Mouse (Mus musculus) megakaryocyte, embryonic 14.5 days (primary cell): ENCODE results near the gene Commd3. TPM values are rescaled to one million over a fixed set of nuclear protein-coding genes. Genes with fewer than 3 reads are reported as not detected.

Experiments used
- H3K27me3 ChIP-seq: replicated peaks from 2 replicates; pipeline ENCODE3; 2012; ENCODE audit warnings: inconsistent platforms
- H3K36me3 ChIP-seq: replicated peaks from 2 replicates; pipeline ENCODE3; 2012; ENCODE audit warnings: low read length, inconsistent platforms, mixed read lengths
- H3K4me1 ChIP-seq: 2 replicates; pipeline ENCODE4 v1.6.1; 2012; ENCODE audit warnings: inconsistent platforms
- H3K4me3 ChIP-seq: replicated peaks from 2 replicates; pipeline ENCODE3; 2012; ENCODE audit warnings: moderate library complexity, mild to moderate bottlenecking, inconsistent platforms
- H3K9me3 ChIP-seq: 2 replicates; pipeline ENCODE4 v1.6.1; 2012; ENCODE audit warnings: inconsistent platforms
- FLI1 ChIP-seq: IDR thresholded peaks from 2 replicates; pipeline ENCODE4 v1.6.1; 2012; ENCODE audit warnings: low read length, inconsistent platforms, mixed read lengths
- GATA1 ChIP-seq: IDR thresholded peaks from 3 replicates; pipeline ENCODE4 v1.6.1; 2012; ENCODE audit warnings: mixed read lengths, low read length, inconsistent platforms, borderline replicate concordance
- polyA plus RNA-seq: library from polyadenylated mRNA; stranded (reverse); fragments of >175 nt; gene quantifications from 2 replicates; pipeline ENCODE4 v1.2.3, GENCODE M21; 2012; ENCODE audit warnings: low replicate concordance; ENCODE audit not compliant: insufficient read depth

Gene Commd3
- polyA plus RNA-seq, 1 experiment: 223 TPM

- no peaks in the 10 kb centered on the region for H3K36me3 ChIP-seq
- H3K4me1 ChIP-seq: no peaks in the 10 kb centered on the region
- no peak overlapping the region for H3K4me3 ChIP-seq
- 0 out of 2 replicates have a peak, but pooled peaks cover 4% of the 10 kb centered on the region for H3K9me3 ChIP-seq
- TF ChIP-seq FLI1: no peak
- no peak for TF ChIP-seq GATA1
- H3K27me3 ChIP-seq: peaks cover 17% of the 10 kb centered on the region
Measured at GRCm38 (mm10) chr2:18710356-18710755, 38.2 kb downstream of the Commd3 start.

GRCm38 (mm10) chr2:18713071-18713470 lies 40.9 kb downstream of the Commd3 start:
- Histone ChIP-seq H3K4me1 (no peaks in the 10 kb centered on the region), H3K9me3 (no peaks in the 10 kb centered on the region), H3K36me3 (no peaks in the 10 kb centered on the region), H3K4me3 (no peak overlapping the region), H3K27me3 (peaks cover 15% of the 10 kb centered on the region)
- TF ChIP-seq GATA1 (no peak), FLI1 (no peak)

- Histone ChIP-seq H3K9me3 (no peaks in the 10 kb centered on the region), H3K4me3 (no peak overlapping the region), H3K36me3 (no peaks in the 10 kb centered on the region), H3K27me3 (peaks cover 15% of the 10 kb centered on the region), H3K4me1 (no peaks in the 10 kb centered on the region)
- no peak for TF ChIP-seq GATA1
- TF ChIP-seq FLI1: no peak
Measured at GRCm38 (mm10) chr2:18714337-18714736, 42.2 kb downstream of the Commd3 start.

- TF ChIP-seq FLI1: no peak
- TF ChIP-seq GATA1: no peak
- peaks cover 5% of the 10 kb centered on the region for H3K27me3 ChIP-seq
- H3K9me3 ChIP-seq: no peaks in the 10 kb centered on the region
- H3K36me3 ChIP-seq: no peaks in the 10 kb centered on the region
- no peaks in the 10 kb centered on the region for H3K4me1 ChIP-seq
- no peak overlapping the region for H3K4me3 ChIP-seq
Measured at GRCm38 (mm10) chr2:18718521-18718920, 46.3 kb downstream of the Commd3 start.

GRCm38 (mm10) chr2:18722208-18722830 lies 50.1 kb downstream of the Commd3 start:
- Histone ChIP-seq H3K4me3 (no peak overlapping the region), H3K36me3 (no peaks in the 10 kb centered on the region), H3K9me3 (no peaks in the 10 kb centered on the region), H3K27me3 (no peaks in the 10 kb centered on the region), H3K4me1 (no peaks in the 10 kb centered on the region)
- TF ChIP-seq FLI1 (no peak), GATA1 (no peak)

GRCm38 (mm10) chr2:18724462-18724861 lies 52.3 kb downstream of the Commd3 start:
- Histone ChIP-seq H3K4me3 (no peak overlapping the region), H3K9me3 (no peaks in the 10 kb centered on the region)

More at GRCm38 (mm10) chr2:18724462-18724861, 52.3 kb downstream of the Commd3 start:
- TF ChIP-seq FLI1 (no peak), GATA1 (no peak)
- Histone ChIP-seq H3K36me3 (no peaks in the 10 kb centered on the region), H3K4me1 (no peaks in the 10 kb centered on the region), H3K27me3 (peaks cover 2% of the 10 kb centered on the region)

Other genes starting within 250 kb of the Commd3 start
- 2.7 and 5.1 TPM in 2 replicates for gene Bmi1, start 4.6 kb downstream of the Commd3 start, polyA plus RNA-seq
- gene Spag6, start 21.6 kb downstream of the Commd3 start, polyA plus RNA-seq: not detected in 2 replicates